Mouse (Mus musculus) left cerebral cortex, adult 11 months (tissue): ENCODE data around the gene Fstl4.

Experiments
- DNase-seq: peaks from one replicate; pipeline ENCODE4 v3.0.0; 2022; ENCODE audit warnings: low spot score

Gene Fstl4

GRCm38 (mm10) chr11:53229011-53229410 lies 464.6 kb downstream of the Fstl4 start:
- peak; percentile 35 for DNase-seq

GRCm38 (mm10) chr11:53231836-53232235 lies 467.4 kb downstream of the Fstl4 start:
- no peak for DNase-seq

- no peak for DNase-seq
Measured at GRCm38 (mm10) chr11:53233590-53233989, 469.2 kb downstream of the Fstl4 start.
